17 mouse cellular contexts compared by ENCODE assay signal in genomic region chr4:12560015-12560414, GRCm38 (mm10).
"Had no signal": no experiment of that assay in that cellular context is flagged by ENCODE, and none has a peak within 500 bp of the region (broad histone marks: within the 10 kb centered on the region; RNA-seq: fewer than 3 reads in every experiment).

No protein-coding gene starts in this region.

- H3K4me1 ChIP-seq: megakaryocyte, embryonic 14.5 days; stomach, embryonic 15.5 days had no signal

- H3K27ac ChIP-seq: lung, embryonic 15.5 days; macrophage; midbrain, embryonic 13.5 days; midbrain, embryonic 15.5 days; neural tube, embryonic 12.5 days; stomach, embryonic 15.5 days; stomach, postnatal 0 days had no signal

- DNase-seq: lung, adult 2 months; lung, postnatal 14 days; lung, postnatal 36 days; right cerebral cortex, postnatal 14 days; thymus, adult 2 months; thymus, postnatal 25 days; thymus, postnatal 4 days had no signal

- H3K9ac ChIP-seq: lung, embryonic 15.5 days; midbrain, embryonic 13.5 days; midbrain, embryonic 15.5 days; neural tube, embryonic 12.5 days; stomach, embryonic 15.5 days had no signal

- H3K36me3 ChIP-seq: lung, embryonic 15.5 days; midbrain, embryonic 13.5 days; midbrain, embryonic 15.5 days; neural tube, embryonic 12.5 days; stomach, embryonic 15.5 days had no signal

- H3K4me2 ChIP-seq: midbrain, embryonic 11.5 days; midbrain, embryonic 13.5 days; midbrain, embryonic 15.5 days; neural tube, embryonic 12.5 days; stomach, embryonic 15.5 days had no signal

- H3K27me3 ChIP-seq: lung, embryonic 15.5 days; megakaryocyte, embryonic 14.5 days; midbrain, embryonic 13.5 days; midbrain, embryonic 15.5 days; neural tube, embryonic 12.5 days; stomach, embryonic 15.5 days had no signal

- ATAC-seq: lung, postnatal 0 days; midbrain, embryonic 15.5 days had no signal

- H3K9me3 ChIP-seq: lung, embryonic 15.5 days; megakaryocyte, embryonic 14.5 days; midbrain, embryonic 13.5 days; midbrain, embryonic 15.5 days; neural tube, embryonic 12.5 days; stomach, embryonic 15.5 days had no signal

- H3K4me3 ChIP-seq: lung, embryonic 15.5 days; megakaryocyte, embryonic 14.5 days; midbrain, embryonic 13.5 days; midbrain, embryonic 15.5 days; neural tube, embryonic 12.5 days; stomach, embryonic 15.5 days had no signal
